ENCODE assay signal across 8 mouse cellular contexts in the genomic region with DNA sequence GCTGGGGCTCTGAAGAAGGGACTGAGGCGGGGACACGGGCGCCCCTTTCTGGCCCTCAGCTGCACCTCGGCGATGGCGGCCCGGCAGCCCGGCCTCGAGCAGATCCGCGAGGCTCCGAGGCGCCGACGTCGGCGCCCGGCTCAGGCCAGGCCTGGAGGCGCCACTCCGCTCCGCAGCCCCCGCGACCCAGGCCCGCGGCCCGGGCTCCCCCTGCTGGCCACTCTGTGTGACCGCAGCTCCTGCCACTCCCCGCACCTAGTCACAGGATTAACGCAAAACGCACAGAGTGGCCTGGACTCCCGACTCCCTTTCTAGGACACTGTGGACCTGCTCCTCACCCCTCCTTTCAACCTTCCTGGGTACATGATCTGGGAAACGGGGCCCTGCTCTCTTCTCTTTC. TPM values are rescaled to one million over a fixed set of nuclear protein-coding genes. Genes with fewer than 3 reads are reported as not detected.
DNase-seq lines count a peak whose midpoint lies in the region; ATAC-seq lines count a peak whose summit lies in the region.

No protein-coding gene starts in this region.

- H3K4me1 ChIP-seq in heart, embryonic 11.5 days (ENCODE audit: control insufficient read depth, insufficient read depth, low read length): peaks cover 35% of the 10 kb centered on the region
- H3K4me1 ChIP-seq in kidney, embryonic 14.5 days (ENCODE audit: control insufficient read depth, insufficient read depth, low read length): peaks cover 32% of the 10 kb centered on the region

- H3K9me3 ChIP-seq in heart, embryonic 11.5 days (replicated peaks; ENCODE audit: control insufficient read depth, low read length): no peaks in the 10 kb centered on the region
- H3K9me3 ChIP-seq in kidney, embryonic 14.5 days (ENCODE audit: control insufficient read depth, low read length): no peaks in the 10 kb centered on the region

- H3K27me3 ChIP-seq in heart, embryonic 11.5 days (ENCODE audit: control insufficient read depth, insufficient read depth, low read length): peaks cover 74% of the 10 kb centered on the region
- H3K27me3 ChIP-seq in kidney, embryonic 14.5 days (ENCODE audit: control insufficient read depth, insufficient read depth, low read length): peaks cover 24% of the 10 kb centered on the region

- peak; percentile 27; the same call in 1 of the 2 replicates for ATAC-seq in heart, embryonic 11.5 days (replicated peaks; ENCODE audit: insufficient number of reproducible peaks, low FRiP score, low TSS enrichment)
- ATAC-seq in kidney, embryonic 14.5 days (ENCODE audit: low FRiP score, low TSS enrichment): peak; percentile 44

- WGBS in heart, embryonic 11.5 days (ENCODE audit: insufficient replicate concordance): 0% methylated on average over 30 of the region's 32 CpGs
- under 1% methylated on average over 32 of the region's 32 CpGs for whole genome bisulfite sequencing in kidney, embryonic 14.5 days

- H3K9ac ChIP-seq in heart, embryonic 11.5 days (ENCODE audit: low read depth, low read length): peak overlapping the region; percentile 75
- H3K9ac ChIP-seq in kidney, embryonic 14.5 days (ENCODE audit: low read depth, low read length): peak overlapping the region; percentile 97

- peak; percentile 83 for DNase-seq in left cerebral cortex, postnatal 4 days
- no peak for DNase-seq in left cerebral cortex, adult 11 months (ENCODE audit: low spot score)
- DNase-seq in embryo, embryonic 11 days: peak; percentile 92
- DNase-seq in lung, postnatal 25 days (ENCODE audit: low spot score): peak; percentile 60
- peak; percentile 65 for DNase-seq in retina, postnatal 7 days (ENCODE audit: low read depth, low spot score)
- DNase-seq in layer of hippocampus, adult 9-10 months (ENCODE audit: low spot score): no peak

- H3K36me3 ChIP-seq in heart, embryonic 11.5 days (ENCODE audit: control insufficient read depth, insufficient read depth, low read length): no peaks in the 10 kb centered on the region
- peaks cover 31% of the 10 kb centered on the region for H3K36me3 ChIP-seq in kidney, embryonic 14.5 days (ENCODE audit: control insufficient read depth, insufficient read depth, low read length)

- 0 out of 2 replicates have a peak overlapping the region, but pooled peaks have one; percentile 25 for H3K27ac ChIP-seq in heart, embryonic 11.5 days (ENCODE audit: low read depth, low read length)
- peak overlapping the region; percentile 87 for H3K27ac ChIP-seq in kidney, embryonic 14.5 days (ENCODE audit: low read depth, low read length)

- H3K4me2 ChIP-seq in heart, embryonic 11.5 days: peak overlapping the region; percentile 76
- peak overlapping the region; percentile 78 for H3K4me2 ChIP-seq in kidney, embryonic 14.5 days (replicated peaks; ENCODE audit: low read depth, low read length)

- intact Hi-C loops in left cerebral cortex, postnatal 4 days (cut with DNase I): loop anchor here (5.0 to 10.0 kb wide), 2 partner anchors 315 to 457 kb away; no protein-coding TSS in a partner anchor

- peak overlapping the region; percentile 41 for H3K4me3 ChIP-seq in heart, embryonic 11.5 days (ENCODE audit: low read depth, low read length)
- peak overlapping the region; percentile 73 for H3K4me3 ChIP-seq in kidney, embryonic 14.5 days (ENCODE audit: low read length)

RNA-seq across cellular contexts. Expression of a gene that starts 8.2 kb away (rescaled TPM):
- not detected for total RNA-seq in left cerebral cortex, postnatal 4 days (2021)
- polyA plus RNA-seq in heart, embryonic 11.5 days (2014; fragmentation: Nextera tagmentation; extraction: Ambion mirVana): not detected in 2 replicates
- polyA plus RNA-seq in kidney, embryonic 14.5 days (2014; fragmentation: Nextera tagmentation; extraction: Ambion mirVana): not detected in 2 replicates

RNA-seq across cellular contexts. Expression of a gene that starts 9.6 kb away (rescaled TPM):
- 1 to 10 TPM; 3.7 to 3.9 TPM for total RNA-seq in left cerebral cortex, postnatal 4 days (2021)
- polyA plus RNA-seq in heart, embryonic 11.5 days (2014; fragmentation: Nextera tagmentation; extraction: Ambion mirVana): 3.6 and 4.4 TPM in 2 replicates
- polyA plus RNA-seq in kidney, embryonic 14.5 days (2014; fragmentation: Nextera tagmentation; extraction: Ambion mirVana): 18.2 and 19.8 TPM in 2 replicates

RNA-seq across cellular contexts. Expression of a gene that starts 44.2 kb away (rescaled TPM):
- under 1 TPM; 0.12 to 0.38 TPM for total RNA-seq in left cerebral cortex, postnatal 4 days (2021)
- 0.49 and 0.82 TPM in 2 replicates for polyA plus RNA-seq in heart, embryonic 11.5 days (2014; fragmentation: Nextera tagmentation; extraction: Ambion mirVana)
- 0.06 TPM in 1 of 2 replicates, not detected in the other for polyA plus RNA-seq in kidney, embryonic 14.5 days (2014; fragmentation: Nextera tagmentation; extraction: Ambion mirVana)

Comparison
In these comparisons a context has a peak if more than half of its experiments do, and no peak if none do; other contexts are left out.
1. DNase-seq: peak in left cerebral cortex, postnatal 4 days (single experiment), embryo, embryonic 11 days (single experiment), lung, postnatal 25 days (single experiment) and retina, postnatal 7 days (single experiment); none in left cerebral cortex, adult 11 months (single experiment) and layer of hippocampus, adult 9-10 months (single experiment).